Mouse (Mus musculus) cerebellum, adult 11-12 months (tissue): ENCODE measurements at regions not wholly inside any gene's neighbourhood (a gene's known extent, or its start where the extent isn't known, plus 50 kb on each side); places are given as distances from the start of the nearest gene placed in this dataset.

ENCODE experiments used
- DNase-seq: peaks from one replicate; pipeline ENCODE4 v3.0.0; 2022

- no peak for DNase-seq
These were observed 194.9 kb upstream of the Gm10192 start for GRCm38 (mm10) chr4:97377593-97378542.

DNA sequence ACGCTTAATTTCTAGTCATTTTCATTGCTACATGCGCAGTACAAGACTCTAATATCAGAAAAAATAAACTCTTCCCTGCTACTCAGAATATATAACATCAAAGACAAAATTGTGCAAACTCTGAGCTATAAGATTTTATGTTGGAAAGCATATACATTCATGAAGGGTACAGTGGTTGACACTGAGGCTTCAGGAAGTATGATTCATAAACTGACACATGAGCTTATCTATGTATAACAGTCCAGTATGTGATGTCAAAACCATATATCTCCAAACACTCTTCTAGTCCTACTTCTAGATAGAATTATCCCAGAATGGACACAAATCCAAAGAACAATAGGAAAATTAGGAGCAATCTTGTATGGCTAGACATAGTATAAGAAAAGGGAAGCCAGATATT, 177.5 kb upstream of the Gm10192 start:
- no peak for DNase-seq

DNA sequence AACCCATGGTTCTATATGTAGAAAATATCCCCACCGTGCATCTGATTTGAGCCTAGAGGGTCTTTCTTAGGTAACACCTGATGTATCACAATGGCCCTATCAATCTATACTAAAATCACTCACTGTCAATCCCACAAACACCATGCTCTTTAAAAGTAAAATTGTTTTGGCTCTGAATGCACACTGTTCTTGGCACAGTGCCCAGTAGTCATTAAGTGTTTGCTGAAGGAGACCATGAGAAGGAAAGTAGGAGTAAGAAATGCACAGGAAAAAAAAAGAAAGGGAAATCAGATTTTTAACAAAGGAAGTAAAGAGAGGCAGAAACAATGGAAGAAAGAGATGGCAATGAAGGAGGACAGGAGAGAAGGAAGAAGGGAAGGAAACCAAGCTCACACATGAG, 175.0 kb upstream of the Gm10192 start:
- no peak for DNase-seq

GRCm38 (mm10) chr4:97346799-97347198, 163.8 kb upstream of the Gm10192 start:
- no peak for DNase-seq

DNA sequence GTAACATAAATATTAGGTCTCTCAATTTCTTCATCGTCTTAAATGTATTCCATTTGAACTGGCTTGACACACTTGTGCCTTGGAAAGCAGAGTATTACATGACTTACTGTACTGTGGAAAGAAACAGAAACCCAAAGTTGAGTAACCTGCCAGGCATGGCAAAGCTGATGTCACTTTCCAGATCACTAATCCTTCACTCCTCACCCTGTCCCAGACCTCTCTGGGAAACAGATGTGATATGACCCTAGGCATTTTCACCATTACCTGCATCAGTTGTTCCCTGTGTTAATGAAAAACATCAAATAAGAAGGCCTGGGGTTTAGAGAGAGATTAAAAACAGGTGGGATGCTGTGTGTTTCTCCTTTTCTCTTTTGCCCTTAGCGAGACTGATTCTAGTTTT, 161.4 kb upstream of the Gm10192 start:
- DNase-seq, result no peak

DNA sequence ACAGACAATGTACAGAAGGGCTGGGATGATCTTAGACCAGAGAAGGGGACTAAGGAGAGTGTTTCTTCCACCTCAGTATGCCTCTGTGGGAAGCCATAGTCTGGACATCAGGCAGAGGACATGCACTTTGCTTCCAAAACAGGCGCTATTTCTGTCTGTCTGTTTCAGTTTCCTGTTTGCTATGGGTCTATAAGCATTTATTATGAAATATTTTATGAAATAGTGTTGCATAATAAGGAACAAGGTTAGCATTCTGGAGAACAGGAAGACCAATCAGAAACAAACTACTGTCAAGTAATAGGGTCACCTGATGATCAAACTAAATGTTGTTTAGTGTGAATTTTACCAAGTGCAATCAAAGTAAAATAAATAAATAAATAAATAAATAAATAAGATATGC, 160.4 kb upstream of the Gm10192 start:
- DNase-seq, result no peak
